Mouse (Mus musculus) spleen, adult 2 months (tissue): Measurements from ENCODE around the gene Tacr1. TPM values are rescaled to one million over a fixed set of nuclear protein-coding genes. Genes with fewer than 3 reads are reported as not detected.

Experiments used
- DNase-seq, 2 experiments: peaks; one replicate each; pipeline versions ENCODE4 v3.0.0 to v3.0.0-alpha.2; 2012 to 2021; ENCODE audit warnings: low spot score in 2 of 2, low read depth in 1 of 2
- H3K27ac ChIP-seq: fragments of 200-500 bp; 2 replicates; pipeline ENCODE4 v1.5.1; 2012; ENCODE audit warnings: low read length, inconsistent platforms; ENCODE audit not compliant: insufficient read depth
- H3K27me3 ChIP-seq: fragments of 200-500 bp; 2 replicates; pipeline ENCODE4 v1.6.1; 2012; ENCODE audit warnings: mild to moderate bottlenecking, moderate library complexity, low read length, inconsistent platforms; ENCODE audit not compliant: control insufficient read depth, insufficient read depth
- H3K36me3 ChIP-seq: fragments of 200-500 bp; 2 replicates; pipeline ENCODE4 v1.6.1; 2012; ENCODE audit warnings: mild to moderate bottlenecking, low read length, inconsistent platforms; ENCODE audit not compliant: control insufficient read depth, insufficient read depth
- H3K4me1 ChIP-seq: fragments of 200-500 bp; 2 replicates; pipeline ENCODE4 v1.6.1; 2011; ENCODE audit warnings: inconsistent platforms; ENCODE audit not compliant: control insufficient read depth, insufficient read depth, insufficient read length
- H3K4me3 ChIP-seq: fragments of 200-500 bp; 2 replicates; pipeline ENCODE4 v1.5.1; 2011; ENCODE audit warnings: mild to moderate bottlenecking, inconsistent platforms; ENCODE audit not compliant: insufficient read depth, insufficient read length; ENCODE audit errors: extremely low read depth
- CTCF ChIP-seq: fragments of 200-500 bp; IDR thresholded peaks from 2 replicates; pipeline ENCODE4 v1.5.1; 2011; ENCODE audit warnings: mild to moderate bottlenecking, inconsistent platforms; ENCODE audit not compliant: insufficient read depth, insufficient read length, insufficient replicate concordance; ENCODE audit errors: extremely low read depth
- POLR2A ChIP-seq: fragments of 200-500 bp; IDR thresholded peaks from 2 replicates; pipeline ENCODE4 v1.6.1; 2011; ENCODE audit warnings: low read depth, low read length, inconsistent platforms
- WGBS: fragments of 180-500 bp; shearing (Covaris S2); methylation state at CpG from one replicate; pipeline ENCODE4 v1.1.7; 2018; 5-methylcytosine and 5-hydroxymethylcytosine counted together
- polyA plus RNA-seq: library from polyadenylated mRNA; depleted of rRNA; stranded (reverse); fragments of >200 nt; gene quantifications from 2 replicates; pipeline ENCODE4 v1.2.3, GENCODE M21; 2012

Gene Tacr1
- polyA plus RNA-seq, 1 experiment: 0.07 TPM

DNA sequence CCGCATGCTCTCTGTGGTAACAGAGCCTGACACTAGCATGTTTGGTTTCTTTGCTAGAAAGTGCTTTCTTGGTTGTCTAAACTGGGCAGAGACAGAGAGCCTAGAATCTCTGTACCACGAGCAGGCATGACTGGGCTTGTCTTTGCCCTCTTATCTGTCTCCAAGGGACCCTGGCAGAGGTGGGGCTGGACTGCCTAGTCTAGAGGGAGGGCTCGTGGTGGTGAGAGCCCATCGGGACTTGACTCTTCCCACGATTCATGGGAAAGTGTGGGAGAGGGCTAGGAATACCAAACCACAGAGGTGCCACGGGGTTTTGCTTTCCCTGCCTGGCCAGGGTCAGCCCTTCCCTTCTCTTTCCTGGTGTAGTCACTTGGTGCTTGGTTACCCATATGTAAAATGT, 72.3 kb downstream of the Tacr1 start:
- Histone ChIP-seq H3K36me3 (no peaks in the 10 kb centered on the region), H3K27me3 (no peaks in the 10 kb centered on the region), H3K4me1 (no peaks in the 10 kb centered on the region), H3K27ac (no peak overlapping the region), H3K4me3 (no peak overlapping the region)
- TF ChIP-seq POLR2A: no peak
- TF ChIP-seq CTCF: no peak
- WGBS: 55% methylated on average over 6 of the region's 6 CpGs
- no peak for DNase-seq

DNA sequence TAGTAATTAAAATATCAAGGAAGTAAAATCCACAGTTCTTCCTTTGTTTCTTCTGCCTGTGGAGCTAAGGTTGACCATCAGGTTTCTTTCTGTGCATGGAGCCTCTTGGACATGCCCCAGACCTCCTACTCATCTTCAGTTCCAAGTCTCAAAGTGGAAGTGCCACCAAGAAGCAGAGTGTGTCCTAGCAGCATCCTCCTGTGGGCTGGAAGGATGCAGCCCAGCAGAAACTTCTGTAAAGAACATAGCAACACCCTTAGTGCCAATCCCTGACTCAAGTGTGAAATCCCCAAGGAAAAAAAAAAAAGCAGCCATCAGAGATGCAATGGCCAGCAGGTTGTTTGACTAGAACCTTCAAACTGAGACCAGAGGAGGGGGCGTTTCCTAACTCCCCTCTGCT, 81.7 kb downstream of the Tacr1 start:
- 92% methylated on average over 1 of the region's 1 CpGs for WGBS
- no peak for DNase-seq
- Histone ChIP-seq H3K4me1 (no peaks in the 10 kb centered on the region), H3K4me3 (no peak overlapping the region), H3K27ac (no peak overlapping the region), H3K27me3 (no peaks in the 10 kb centered on the region), H3K36me3 (no peaks in the 10 kb centered on the region)
- TF ChIP-seq CTCF (no peak), POLR2A (no peak)

DNA sequence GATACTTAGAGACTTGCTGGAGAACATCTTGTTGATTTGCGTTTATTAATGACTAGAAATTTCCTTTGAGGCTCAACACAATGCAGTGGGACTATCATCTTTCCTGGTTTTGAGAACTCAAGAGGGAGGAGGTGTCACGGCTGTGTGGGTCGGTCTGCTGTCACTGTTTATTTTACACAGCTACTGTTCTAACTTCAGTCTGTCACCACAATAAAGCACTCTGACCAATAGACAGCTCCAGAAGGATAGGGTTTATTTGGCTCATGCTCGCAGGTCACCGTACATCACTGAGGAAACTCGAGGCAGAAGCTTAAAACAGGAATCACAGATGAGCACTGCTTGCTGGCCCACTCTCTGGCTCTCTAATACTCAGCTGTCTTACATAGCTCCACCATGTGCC, 92.3 kb downstream of the Tacr1 start:
- no peak for DNase-seq
- no peaks in the 10 kb centered on the region for H3K4me1 ChIP-seq
- WGBS: 72% methylated on average over 6 of the region's 6 CpGs
- H3K27me3 ChIP-seq: no peaks in the 10 kb centered on the region
- H3K36me3 ChIP-seq: no peaks in the 10 kb centered on the region
- no peak overlapping the region for H3K4me3 ChIP-seq
- TF ChIP-seq POLR2A: no peak
- TF ChIP-seq CTCF: no peak
- no peak overlapping the region for H3K27ac ChIP-seq

DNA sequence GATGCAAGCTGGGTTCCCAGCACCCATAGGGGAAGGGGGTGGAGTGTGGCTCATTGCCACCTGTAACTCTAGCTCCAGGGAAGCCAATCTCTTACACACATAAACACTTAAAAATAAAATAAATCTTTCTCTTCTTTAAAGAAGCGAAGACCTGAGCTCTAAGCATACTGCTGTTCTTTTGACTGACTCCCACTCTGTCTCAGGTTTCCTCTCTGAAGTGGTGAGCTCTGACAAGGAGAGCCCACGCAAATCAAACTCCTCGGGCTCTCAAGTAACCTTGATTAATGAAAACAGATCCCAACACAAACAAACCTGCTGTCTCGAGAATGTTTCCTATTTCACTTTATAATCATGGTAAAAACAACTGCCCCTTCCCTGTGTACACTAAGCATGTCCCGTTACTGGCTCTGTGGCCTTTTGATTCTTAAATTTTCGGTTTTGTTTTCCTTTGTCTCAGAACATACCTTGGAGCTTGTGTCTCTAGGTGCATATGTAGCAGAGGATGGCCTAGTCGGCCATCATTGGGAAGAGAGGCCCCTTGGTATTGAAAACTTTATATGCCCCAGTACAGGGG, 108.8 kb downstream of the Tacr1 start:
- WGBS: 75% methylated on average over 7 of the region's 7 CpGs
- DNase-seq: no peak
- H3K27ac ChIP-seq: no peak overlapping the region
- no peaks in the 10 kb centered on the region for H3K4me1 ChIP-seq
- no peak overlapping the region for H3K4me3 ChIP-seq
- no peaks in the 10 kb centered on the region for H3K27me3 ChIP-seq
- TF ChIP-seq CTCF: no peak
- no peak for TF ChIP-seq POLR2A
- no peaks in the 10 kb centered on the region for H3K36me3 ChIP-seq

DNA sequence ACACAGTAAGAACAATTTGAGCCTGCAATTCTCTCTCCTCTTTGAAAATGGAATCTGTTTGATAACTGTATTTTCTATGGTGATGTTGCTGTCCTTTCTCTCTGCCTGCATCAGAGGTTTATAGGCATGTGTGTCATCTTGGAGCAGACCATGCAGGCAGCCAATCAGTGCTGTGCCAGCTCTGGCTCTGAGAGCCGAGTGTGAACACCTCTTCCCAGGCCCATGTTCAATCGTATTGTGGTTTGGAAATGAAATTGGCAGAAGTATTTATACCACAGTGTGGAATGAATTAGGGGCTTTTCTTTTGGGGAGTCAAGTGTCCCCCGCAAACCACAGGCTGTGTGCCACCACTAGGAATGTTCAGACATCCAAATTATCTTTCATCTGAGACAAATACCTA, 117.5 kb downstream of the Tacr1 start:
- 75% methylated on average over 3 of the region's 3 CpGs for WGBS
- DNase-seq: no peak
- TF ChIP-seq CTCF: no peak
- no peak for TF ChIP-seq POLR2A

DNA sequence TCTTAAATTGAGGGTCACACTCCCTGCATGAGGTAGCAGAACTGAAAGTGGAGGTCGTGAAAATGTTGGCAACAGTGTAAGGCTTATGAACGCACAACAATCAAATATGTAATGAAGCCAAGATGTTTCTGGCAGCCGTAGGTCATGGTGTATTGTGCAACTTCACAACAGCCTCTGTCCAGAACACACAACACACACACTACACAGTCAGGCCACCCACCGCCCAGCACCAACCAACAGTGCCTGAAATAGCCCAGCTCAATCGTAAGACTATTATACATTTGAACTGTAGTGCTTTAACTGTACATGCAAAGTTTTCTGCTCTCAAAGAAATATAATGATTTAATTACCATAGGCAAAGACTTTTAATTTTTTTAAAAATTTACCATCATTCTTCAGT, 120.4 kb downstream of the Tacr1 start:
- WGBS: 87% methylated on average over 5 of the region's 5 CpGs
- no peak overlapping the region for H3K4me3 ChIP-seq
- DNase-seq: no peak

More for the DNA sequence above, 117.5 kb downstream of the Tacr1 start:
- Histone ChIP-seq H3K27me3 (no peaks in the 10 kb centered on the region), H3K36me3 (no peaks in the 10 kb centered on the region), H3K4me1 (no peaks in the 10 kb centered on the region), H3K4me3 (no peak overlapping the region), H3K27ac (no peak overlapping the region)

DNA sequence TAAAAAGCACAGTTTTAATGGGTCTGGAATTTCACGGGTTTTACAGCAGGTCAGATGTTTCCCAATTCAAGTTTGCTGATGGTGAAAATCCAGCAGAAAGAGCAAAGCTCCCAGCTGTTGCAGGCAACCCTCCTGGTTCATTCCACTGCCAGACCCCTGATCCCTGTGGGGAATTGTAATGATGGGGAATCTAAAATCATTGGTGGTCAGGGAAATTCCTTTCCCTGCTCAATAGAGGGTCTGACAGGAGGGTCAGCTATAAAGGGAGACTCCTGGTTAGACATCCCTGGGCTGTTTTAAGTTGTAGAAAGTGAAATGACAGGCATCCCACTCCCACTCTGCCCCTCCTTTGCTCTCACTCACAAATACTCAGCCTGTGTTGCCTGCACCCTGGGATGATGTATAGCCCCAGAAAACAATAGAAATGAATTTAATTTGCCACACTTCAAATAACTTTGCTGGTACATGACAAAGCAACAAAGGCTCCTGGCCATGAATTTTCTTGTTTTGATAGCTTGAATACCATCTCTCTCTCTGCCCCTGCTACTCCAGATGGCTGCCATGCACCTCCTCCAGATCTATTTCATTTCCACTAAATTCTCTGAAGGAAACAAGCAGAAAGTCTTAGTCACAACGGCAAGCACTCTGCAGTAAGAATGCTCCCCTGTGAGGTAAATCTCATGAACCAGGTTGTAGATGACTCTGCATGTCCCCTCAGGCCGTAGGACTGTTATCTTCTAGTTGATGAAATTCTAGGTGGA, 123.2 kb downstream of the Tacr1 start:
- no peak for DNase-seq
- no peak overlapping the region for H3K27ac ChIP-seq

More for the DNA sequence above, 120.4 kb downstream of the Tacr1 start:
- H3K4me1 ChIP-seq: no peaks in the 10 kb centered on the region
- no peaks in the 10 kb centered on the region for H3K36me3 ChIP-seq
- no peak overlapping the region for H3K27ac ChIP-seq
- TF ChIP-seq CTCF (no peak), POLR2A (no peak)
- H3K27me3 ChIP-seq: no peaks in the 10 kb centered on the region

More for the DNA sequence above, 123.2 kb downstream of the Tacr1 start:
- H3K4me3 ChIP-seq: no peak overlapping the region
- no peaks in the 10 kb centered on the region for H3K36me3 ChIP-seq
- WGBS: 56% methylated on average over 3 of the region's 3 CpGs
- no peaks in the 10 kb centered on the region for H3K27me3 ChIP-seq
- TF ChIP-seq CTCF (no peak), POLR2A (no peak)
- H3K4me1 ChIP-seq: no peaks in the 10 kb centered on the region
